ENCODE assay signal across 18 mouse cellular contexts in the genomic region with DNA sequence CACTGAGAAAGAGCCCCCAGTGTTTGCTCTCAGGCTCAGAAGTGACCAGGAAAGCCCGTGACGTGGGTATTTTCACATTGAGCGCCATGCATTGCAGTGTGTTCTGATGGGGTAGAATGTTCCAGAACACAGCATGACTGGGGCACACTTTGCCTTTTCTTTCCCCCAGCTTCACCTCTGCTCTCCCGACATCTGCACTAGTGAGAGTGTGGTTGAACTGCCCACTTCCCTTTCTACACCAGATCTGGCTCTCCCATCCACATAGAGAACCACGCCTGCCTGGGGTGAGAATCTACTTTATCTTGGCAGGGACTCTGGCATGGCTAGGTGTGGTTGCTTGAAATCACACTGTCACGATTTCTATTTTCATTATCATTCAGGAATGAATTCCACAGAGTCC. TPM values are rescaled to one million over a fixed set of nuclear protein-coding genes. Genes with fewer than 3 reads are reported as not detected.
"Had no signal": no experiment of that assay in that cellular context is flagged by ENCODE, and none has a peak within 500 bp of the region (broad histone marks: within the 10 kb centered on the region; RNA-seq: fewer than 3 reads in every experiment).

No protein-coding gene starts in this region.

- H3K9me3 ChIP-seq: limb, embryonic 13.5 days; midbrain, embryonic 10.5 days had no signal

- H3K9ac ChIP-seq: limb, embryonic 13.5 days; liver, embryonic 14.5 days had no signal

- H3K36me3 ChIP-seq: limb, embryonic 13.5 days; midbrain, embryonic 10.5 days had no signal

- ATAC-seq: lung, postnatal 0 days; midbrain, embryonic 16.5 days had no signal

- H3K4me1 ChIP-seq: limb, embryonic 13.5 days; midbrain, embryonic 10.5 days had no signal

- H3K4me3 ChIP-seq: layer of hippocampus, adult 2 months; limb, embryonic 13.5 days; midbrain, embryonic 10.5 days had no signal

- H3K27ac ChIP-seq: layer of hippocampus, adult 2 months; limb, embryonic 13.5 days; liver, embryonic 14.5 days; macrophage; midbrain, embryonic 10.5 days had no signal

- DNase-seq: kidney, adult 18-20 months; kidney, postnatal 10 days; kidney, postnatal 4 days; left cerebral cortex, postnatal 4 days; lung, adult 18-20 months; right cerebral cortex, postnatal 14 days; thymus, postnatal 36 days had no signal

- H3K4me2 ChIP-seq: limb, embryonic 13.5 days had no signal

RNA-seq across cellular contexts. Expression of gene Ccr6, which starts 19.7 kb away (rescaled TPM):
- total RNA-seq: left cerebral cortex, postnatal 10 days; left cerebral cortex, postnatal 4 days; liver, adult 2 months had no signal
- polyA plus RNA-seq: kidney, embryonic 14.5 days; limb, embryonic 13.5 days; macrophage; midbrain, embryonic 10.5 days; midbrain, embryonic 16.5 days; neural tube, embryonic 11.5 days had no signal
